Mouse (Mus musculus): ENCODE data around the gene Mob1a. TPM values are rescaled to one million over a fixed set of nuclear protein-coding genes. Genes with fewer than 3 reads are reported as not detected.
"Not testable (repeated sequence)": the region's sequence is repeated elsewhere in the genome, so short reads cannot be mapped to it uniquely, and the experiment has no call there.

Gene Mob1a
- total RNA-seq, 2 experiments from 2014 or later = 172 to 263 TPM

- no peak for ATAC-seq (ENCODE audit: poor library complexity, severe bottlenecking)
These were observed 1.9 kb downstream of the Mob1a start for GRCm38 (mm10) chr6:83327591-83328190.

DNA sequence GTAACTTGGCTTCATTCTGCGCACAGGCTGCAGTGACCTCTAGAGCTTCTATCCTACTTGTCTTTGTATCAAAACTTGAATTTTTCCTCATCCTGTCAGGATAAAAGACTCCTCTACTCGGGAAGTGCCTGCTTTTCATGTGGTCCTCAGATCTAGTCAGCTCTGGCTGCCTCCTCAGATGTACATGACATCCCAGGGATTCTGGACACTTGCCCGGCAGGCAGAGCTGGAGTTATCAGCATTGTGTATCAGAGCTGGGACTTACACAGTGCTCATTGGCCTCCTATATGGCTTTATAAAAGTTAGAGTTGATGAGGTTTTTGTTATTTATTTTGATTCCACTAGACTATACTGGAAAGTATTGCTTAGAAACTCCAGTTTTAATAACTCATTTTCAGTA lies 15.6 kb downstream of the Mob1a start:
- ATAC-seq (ENCODE audit: poor library complexity, severe bottlenecking) = no peak

DNA sequence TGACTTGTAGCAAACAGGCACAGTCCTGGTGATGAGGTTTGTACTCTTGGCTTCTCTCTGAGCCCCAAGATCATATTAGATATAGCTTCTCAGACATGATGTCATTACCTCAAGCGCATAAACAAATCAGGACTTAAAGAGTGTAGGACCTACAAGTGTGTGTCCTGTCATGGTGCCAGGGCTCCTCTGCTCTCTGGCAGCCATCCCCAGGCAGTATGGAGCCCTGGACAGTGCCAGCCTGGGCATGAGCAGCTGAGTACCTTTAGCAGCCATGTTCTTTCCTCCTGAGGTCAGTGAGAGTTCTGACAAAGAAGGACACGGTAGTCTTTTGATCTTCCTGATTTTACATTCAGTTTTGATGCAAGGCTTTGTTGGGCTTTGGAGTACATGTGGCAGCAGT lies 17.1 kb downstream of the Mob1a start:
- no peak for ATAC-seq (ENCODE audit: poor library complexity, severe bottlenecking)

DNA sequence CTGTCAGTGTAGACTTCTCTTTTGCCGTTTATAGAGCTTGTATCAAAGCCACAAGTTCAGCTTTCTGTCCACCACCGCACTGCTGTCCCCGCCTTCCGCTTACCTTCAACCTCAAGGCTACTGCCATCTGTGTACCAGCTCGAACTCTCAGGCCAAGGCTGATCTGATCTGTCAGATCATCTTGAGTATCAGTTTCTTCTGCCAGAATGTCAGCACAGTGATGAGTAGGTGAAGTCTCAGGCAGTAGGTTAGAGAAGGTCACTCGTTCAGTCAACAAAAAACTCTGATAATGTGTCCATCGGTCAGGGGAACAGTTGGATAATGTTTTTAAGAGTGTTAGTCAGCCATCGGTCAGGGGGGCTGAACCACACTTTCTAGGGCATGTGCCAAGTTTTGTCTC lies 19.5 kb downstream of the Mob1a start:
- not testable (repeated sequence) for ATAC-seq (ENCODE audit: poor library complexity, severe bottlenecking)

DNA sequence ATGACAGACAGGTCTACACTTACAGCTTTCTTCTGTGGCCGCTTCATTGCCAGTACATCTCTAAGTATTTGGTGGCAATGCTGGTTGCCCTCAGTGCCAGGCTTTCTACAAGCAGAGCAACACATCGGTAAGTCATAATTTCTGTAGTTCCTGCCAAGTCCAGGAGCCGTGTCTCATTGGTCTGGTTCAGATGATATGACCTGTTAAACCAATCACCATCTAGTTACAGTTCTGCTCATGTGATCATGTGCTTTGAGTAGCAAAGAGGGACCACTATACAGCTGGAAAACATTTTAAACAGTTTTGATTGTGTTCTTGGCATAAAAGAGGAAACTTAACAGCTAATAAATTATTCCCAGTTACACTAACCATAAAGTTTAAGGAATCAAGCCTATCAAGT lies 22.1 kb downstream of the Mob1a start:
- ATAC-seq (ENCODE audit: poor library complexity, severe bottlenecking) = no peak

GRCm38 (mm10) chr6:83348873-83349272 lies 23.1 kb downstream of the Mob1a start, which contains the start of gene Bola3:
Bola3 (plus strand) TSS chr6:83349147.
- peak; percentile 16 for ATAC-seq (ENCODE audit: poor library complexity, severe bottlenecking)

- peak; percentile 99 for ATAC-seq (ENCODE audit: poor library complexity, severe bottlenecking)
These were observed 23.6 kb downstream of the Mob1a start for GRCm38 (mm10) chr6:83349274-83349958.

GRCm38 (mm10) chr6:83350172-83350571 lies 24.4 kb downstream of the Mob1a start:
- ATAC-seq (ENCODE audit: poor library complexity, severe bottlenecking) = no peak

DNA sequence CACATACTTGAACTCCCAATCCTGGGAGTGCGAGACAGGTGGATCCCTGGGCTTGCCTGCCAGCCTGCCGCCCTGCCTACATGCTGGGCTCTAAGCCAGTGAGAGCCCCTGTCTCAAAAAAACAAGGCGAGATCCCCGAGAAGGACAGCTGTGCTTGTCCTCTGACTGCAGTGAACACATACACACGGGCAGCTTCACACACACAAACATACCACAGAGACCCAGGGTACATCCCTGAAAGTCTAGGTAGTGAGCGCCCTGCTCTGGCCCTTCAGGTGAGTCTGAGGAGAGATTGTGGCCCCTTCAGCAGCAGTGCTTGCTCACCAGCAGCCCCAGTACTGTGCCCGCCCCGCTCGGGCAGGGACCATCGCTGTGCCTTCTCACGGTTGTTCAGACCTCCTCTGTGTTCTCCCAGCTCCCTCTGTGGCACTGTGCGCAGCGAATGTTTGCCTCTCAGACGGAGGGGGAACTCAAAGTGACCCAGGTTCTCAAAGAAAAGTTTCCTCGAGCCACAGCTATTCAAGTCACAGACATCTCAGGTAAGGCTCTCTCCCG lies 25.1 kb downstream of the Mob1a start:
- ATAC-seq (ENCODE audit: poor library complexity, severe bottlenecking) = no peak

DNA sequence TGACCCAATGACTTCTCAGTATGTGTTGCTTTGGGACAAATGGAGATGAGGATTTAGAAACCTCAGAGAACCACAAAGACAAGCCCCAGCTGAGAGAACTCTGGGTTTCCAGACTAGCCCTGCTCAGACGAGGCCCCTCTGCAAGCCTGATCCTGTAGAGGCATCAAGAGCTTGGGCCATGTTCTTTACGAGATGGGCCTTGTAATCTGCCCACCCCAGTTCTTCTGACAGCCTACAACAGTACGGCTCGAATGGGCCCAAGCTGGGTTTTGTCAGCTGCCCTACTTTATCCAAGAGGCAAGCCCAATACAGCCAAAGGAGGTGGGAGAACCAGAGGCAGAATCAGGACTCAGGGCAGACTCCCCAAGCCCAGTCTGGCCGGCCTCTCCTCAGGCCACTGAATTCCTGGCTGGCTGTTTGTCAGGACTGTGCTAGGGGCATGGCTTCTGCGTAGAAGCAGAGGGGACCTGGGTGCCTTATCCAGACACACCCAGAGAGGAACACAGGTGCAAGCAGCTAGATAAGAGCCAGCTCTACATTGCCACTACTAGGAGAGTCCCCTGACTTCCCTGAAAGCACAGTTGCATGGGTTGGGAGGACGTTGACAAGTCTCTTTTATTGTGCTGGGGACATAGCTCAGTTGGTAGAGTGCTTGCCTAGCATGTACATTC lies 25.8 kb downstream of the Mob1a start:
- no peak for ATAC-seq (ENCODE audit: poor library complexity, severe bottlenecking)

DNA sequence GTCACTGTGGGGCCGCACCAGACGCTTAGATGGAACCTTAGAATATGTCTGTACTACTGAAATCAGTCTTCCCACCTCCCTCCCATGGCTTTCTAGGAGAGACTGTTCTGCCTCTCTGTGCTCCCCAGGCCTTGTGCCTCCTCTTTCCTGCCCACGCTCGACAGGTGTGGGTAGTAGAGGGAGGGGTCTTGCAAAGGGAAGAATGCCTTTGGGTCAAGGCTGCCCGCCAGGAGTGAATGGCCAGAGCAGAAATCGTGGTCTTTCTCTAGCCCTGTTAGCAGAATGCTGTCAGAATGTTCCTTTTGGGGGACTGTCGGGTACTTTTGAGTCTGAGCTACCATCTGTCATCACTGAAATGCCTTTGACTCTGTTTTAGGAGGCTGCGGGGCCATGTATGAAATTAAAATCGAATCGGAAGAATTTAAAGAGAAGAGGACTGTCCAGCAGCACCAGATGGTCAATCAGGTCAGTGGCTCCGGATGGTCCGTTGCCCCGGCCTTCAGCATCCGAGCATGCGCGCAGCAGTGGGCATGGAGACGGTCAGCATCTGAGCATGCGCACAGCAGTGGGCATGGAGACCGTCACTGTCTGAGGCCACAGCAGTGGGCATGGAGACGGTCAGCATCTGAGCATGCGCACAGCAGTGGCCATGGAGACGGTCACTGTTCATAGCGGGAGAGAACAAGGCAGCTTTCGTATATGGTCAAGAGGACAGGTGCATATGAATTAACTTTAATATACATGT lies 27.0 kb downstream of the Mob1a start:
- ATAC-seq (ENCODE audit: poor library complexity, severe bottlenecking) = no peak

DNA sequence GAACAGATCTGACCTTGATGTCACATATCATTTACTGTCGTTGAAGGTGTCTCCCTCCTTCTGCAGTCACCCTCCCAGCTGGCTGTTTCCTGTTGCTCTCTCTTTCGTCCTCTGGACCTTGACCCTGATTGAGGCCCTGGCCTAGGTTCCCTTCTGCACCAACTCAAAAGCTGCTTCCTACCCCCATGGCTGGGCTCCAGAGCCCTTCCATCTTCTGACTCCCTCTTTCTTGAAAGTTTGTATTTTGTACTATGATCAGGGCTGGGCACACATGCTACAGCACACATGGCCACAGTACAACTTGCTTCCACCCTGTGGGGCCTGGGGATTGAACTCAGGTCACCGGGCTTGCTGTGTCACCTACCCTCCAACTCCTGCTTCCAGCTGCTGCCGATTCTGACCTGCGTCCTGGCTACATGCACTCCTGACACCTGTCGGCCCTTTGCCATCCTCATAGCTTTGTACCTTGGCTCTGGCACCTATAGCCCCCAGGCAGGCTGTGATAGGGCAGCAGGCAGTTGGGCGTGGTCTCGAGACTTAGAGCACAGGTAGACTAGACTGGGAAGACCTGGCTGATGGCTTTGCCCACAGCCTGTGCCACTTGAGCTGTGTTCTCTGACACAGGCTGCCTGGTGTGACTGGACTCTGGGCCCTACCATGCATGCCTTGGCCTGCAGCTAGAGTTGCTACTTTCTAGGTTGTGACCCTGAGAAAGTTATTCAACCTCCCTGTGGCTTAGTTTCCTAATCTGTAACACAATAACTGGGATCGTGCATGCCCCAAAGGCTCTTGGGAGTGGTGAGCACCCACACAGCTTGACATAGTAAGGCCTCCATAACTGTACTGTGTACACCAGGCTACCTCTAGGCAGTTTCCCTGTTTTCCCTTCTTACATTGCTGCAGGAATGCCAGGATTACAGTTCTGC lies 29.3 kb downstream of the Mob1a start:
- ATAC-seq (ENCODE audit: poor library complexity, severe bottlenecking) = no peak

DNA sequence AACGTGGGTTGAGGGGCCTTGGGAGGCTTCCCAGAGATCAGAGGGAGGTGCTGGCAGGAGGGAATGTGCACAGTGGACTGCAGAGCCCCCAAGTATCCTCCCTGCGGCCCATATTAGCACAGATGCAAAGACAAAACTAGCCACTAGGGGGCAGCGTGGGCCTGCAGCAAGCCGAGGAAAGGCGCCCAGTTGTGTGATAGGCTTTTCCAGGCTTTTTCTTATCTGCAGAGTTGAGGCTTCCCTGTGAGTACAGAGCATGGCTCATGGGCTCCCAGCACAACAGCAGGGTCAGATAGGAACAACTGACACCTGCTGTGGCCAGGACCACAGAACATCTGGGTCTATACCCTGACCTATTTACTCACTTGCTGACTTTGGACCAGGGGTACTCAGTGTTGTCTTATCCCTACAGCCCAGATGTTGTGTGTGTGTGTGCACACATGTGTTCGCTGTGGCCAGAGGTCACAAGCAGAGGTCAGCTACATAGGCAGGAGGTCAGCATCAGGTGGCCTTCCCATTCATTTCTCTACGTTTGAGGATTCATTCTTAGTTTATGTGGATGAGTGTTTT lies 30.8 kb downstream of the Mob1a start:
- peak; percentile 87 for ATAC-seq (ENCODE audit: poor library complexity, severe bottlenecking)

DNA sequence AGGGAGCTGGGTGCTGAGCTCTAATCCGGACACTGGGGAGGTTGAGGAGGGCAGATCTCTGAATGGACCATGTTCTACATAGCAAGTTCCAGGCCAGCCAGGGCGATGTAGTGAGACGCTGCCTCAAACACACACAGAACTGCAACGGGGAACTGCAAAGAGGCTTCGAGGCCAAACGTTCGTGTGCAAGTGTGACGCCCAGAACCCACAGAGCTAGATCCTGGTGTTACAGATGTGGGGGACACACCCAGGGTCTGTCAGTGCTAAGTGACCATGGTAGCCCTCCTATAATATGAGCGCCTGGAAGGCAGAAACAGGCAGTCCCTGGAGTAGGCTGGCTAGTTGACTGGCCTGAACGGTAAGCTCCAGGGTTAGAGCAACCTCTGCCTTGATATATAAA lies 31.6 kb downstream of the Mob1a start:
- ATAC-seq (ENCODE audit: poor library complexity, severe bottlenecking) = no peak

- no peak for ATAC-seq (ENCODE audit: poor library complexity, severe bottlenecking)
These were observed 35.9 kb downstream of the Mob1a start for GRCm38 (mm10) chr6:83361523-83362248.

- no peak for ATAC-seq (ENCODE audit: poor library complexity, severe bottlenecking)
These were observed 37.3 kb downstream of the Mob1a start for GRCm38 (mm10) chr6:83363075-83363474.

GRCm38 (mm10) chr6:83370316-83370965 lies 44.6 kb downstream of the Mob1a start:
- no peak for ATAC-seq (ENCODE audit: poor library complexity, severe bottlenecking)

DNA sequence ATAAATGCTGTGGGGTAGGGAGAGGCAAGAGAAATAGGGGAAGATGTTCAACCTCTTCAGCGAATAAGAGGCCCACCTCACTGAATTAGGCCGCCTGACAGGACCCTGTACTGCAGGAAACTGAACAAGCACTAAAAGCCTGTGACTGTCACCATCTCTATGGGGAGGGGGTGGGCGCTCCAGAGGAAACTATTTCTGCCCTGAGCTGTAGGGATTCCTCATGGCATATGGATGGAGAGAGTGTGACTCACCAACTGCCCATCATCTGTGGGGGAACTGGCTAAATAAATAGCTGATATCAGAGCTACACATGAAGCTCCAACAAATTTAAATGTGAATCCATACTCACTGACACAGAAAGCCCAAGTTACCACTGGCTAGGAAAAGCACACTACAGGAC lies 45.5 kb downstream of the Mob1a start:
- ATAC-seq (ENCODE audit: poor library complexity, severe bottlenecking) = no peak

Data from megakaryocyte, adult 5-6 weeks (primary cell).